Mouse (Mus musculus) embryonic stem cell, embryonic (primary cell): ENCODE results near the gene Fanca.
"Not testable (repeated sequence)": the region's sequence is repeated elsewhere in the genome, so short reads cannot be mapped to it uniquely, and the experiment has no call there.

ENCODE experiments used
- CTCF ChIA-PET, 4 experiments: fragments of 300-600 bp in 2 of 4; fragments of 350-600 bp in 2 of 4; sonication (Branson Sonifier 250); formaldehyde crosslinking; loops; one replicate each; lab custom pipeline; 2022; ENCODE audit warnings: inconsistent platforms in 2 of 4; lab: Charles Lee
- POLR2A ChIA-PET, 4 experiments: fragments of 300-600 bp in 2 of 4; fragments of 350-600 bp in 2 of 4; sonication (Branson Sonifier 250); formaldehyde crosslinking; loops; one replicate each; lab custom pipeline; 2022; ENCODE audit warnings: antibody characterized with exemption in 4 of 4, inconsistent platforms in 1 of 4; lab: Charles Lee

Gene Fanca

DNA sequence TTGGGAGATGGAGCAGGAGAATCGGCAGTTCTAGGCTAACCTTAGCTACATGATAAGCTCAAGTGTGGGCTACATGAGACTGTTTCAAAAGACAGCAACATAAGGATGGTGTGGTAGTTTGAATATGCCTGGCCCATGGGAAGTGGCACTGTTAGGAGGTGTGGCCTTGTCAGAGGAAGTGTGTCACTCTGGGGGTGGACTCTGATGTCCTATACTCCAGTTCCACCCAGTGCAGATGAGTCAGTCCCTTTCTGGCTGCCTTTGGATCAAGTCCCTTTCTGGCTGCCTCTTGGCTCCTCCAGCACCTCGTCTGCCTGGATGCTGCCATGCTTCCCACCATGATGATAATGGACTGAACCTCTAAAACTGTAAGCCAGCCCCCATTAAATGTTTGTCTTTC, 25.6 kb downstream of the Fanca start:
- ChIA-PET CTCF (no interaction called here), POLR2A (interaction anchor here in 1 of 4 experiments (1.2 to 1.3 kb wide), 2 partner anchors 11 to 12 kb away, joined by 4 read pairs; no protein-coding TSS in a partner anchor)

DNA sequence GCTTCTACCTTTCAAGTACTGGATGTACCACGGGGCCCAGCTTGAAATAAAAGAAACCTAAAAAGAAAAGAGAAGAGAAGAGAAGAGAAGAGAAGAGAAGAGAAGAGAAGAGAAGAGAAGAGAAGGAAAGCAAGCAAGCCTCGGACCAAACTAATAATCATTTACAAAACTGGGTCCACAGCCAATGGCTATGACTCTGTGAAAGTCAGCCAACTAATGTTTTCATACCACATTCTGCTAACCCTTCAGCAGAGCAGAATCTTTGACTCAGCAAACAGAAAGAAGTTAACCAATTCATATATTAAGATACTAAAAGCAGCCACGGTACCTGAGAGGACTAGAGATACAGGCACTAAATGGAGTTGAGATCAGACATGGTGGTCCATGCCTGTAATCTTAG, 26.1 kb downstream of the Fanca start:
- POLR2A ChIA-PET: interaction anchor here in 3 of 4 experiments (0.7 to 1.2 kb wide), 3 partner anchors 12 to 145 kb away, joined by 3 to 9 read pairs (median 4); no protein-coding TSS in a partner anchor
- CTCF ChIA-PET: interaction anchor here (0.7 kb wide), 7 partner anchors 34 to 511 kb away, joined by 3 to 5 read pairs (median 4); no protein-coding TSS in a partner anchor

- ChIA-PET CTCF (interaction anchor here (0.7 to 2.6 kb wide), 9 partner anchors 35 to 510 kb away, joined by 3 to 28 read pairs (median 5); no protein-coding TSS in a partner anchor), POLR2A (interaction anchor here in 3 of 4 experiments (0.7 to 2.5 kb wide), 4 partner anchors 13 to 184 kb away, joined by 3 to 10 read pairs (median 6); no protein-coding TSS in a partner anchor)
Observed at GRCm38 (mm10) chr8:123291716-123292115, 26.7 kb downstream of the Fanca start.

DNA sequence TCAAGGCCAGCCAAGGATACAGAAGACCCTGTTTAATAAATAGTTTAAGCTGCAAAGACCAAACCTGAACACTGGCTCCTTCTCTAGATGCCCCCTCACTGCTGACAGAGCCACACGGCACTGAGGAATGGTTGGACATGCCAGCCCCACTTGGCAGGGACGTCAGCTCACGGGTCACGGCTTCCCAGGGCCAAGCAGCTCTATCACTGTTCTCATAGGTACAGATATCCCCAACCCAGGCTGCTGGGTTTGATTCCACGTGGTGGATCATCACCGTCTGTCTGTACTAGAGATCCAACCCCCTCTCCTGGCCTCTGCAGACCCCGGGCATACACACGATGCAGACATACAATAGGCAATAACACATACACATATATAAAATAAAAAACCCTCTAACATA, 27.7 kb downstream of the Fanca start:
- CTCF ChIA-PET: interaction anchor here (0.5 to 2.6 kb wide), 40 partner anchors 9 to 1379 kb away, joined by 3 to 28 read pairs (median 4); partner anchors contain the start of genes Chmp1a (in 2 of the 4), Spata33 (in 2 of the 4), Gas8 (in 1 of the 4) and Mc1r (in 1 of the 4)
- POLR2A ChIA-PET: interaction anchor here in 3 of 4 experiments (0.6 to 2.5 kb wide), 14 partner anchors 9 to 847 kb away, joined by 3 to 10 read pairs (median 5); partner anchors contain the start of genes Spata2l (in 1 of the 3), Tcf25 (in 1 of the 3), Vps9d1 (in 1 of the 3) and Zfp276 (in 1 of the 3)

- ChIA-PET CTCF (interaction anchor here (0.5 to 2.6 kb wide), 79 partner anchors 9 to 1670 kb away, joined by 3 to 28 read pairs (median 4); partner anchors contain the start of genes Spata2l (in 4 of the 4), Chmp1a (in 2 of the 4), Spata33 (in 2 of the 4) and Cbfa2t3 (in 1 of the 4)), POLR2A (interaction anchor here (0.6 to 2.5 kb wide), 19 partner anchors 9 to 847 kb away, joined by 3 to 10 read pairs (median 5); partner anchors contain the start of genes Spata2l (in 1 of the 4), Tcf25 (in 1 of the 4), Vps9d1 (in 1 of the 4) and Zfp276 (in 1 of the 4))
Observed at GRCm38 (mm10) chr8:123290166-123290565, 28.2 kb downstream of the Fanca start.

GRCm38 (mm10) chr8:123287362-123287761, 31.0 kb downstream of the Fanca start:
- POLR2A ChIA-PET: interaction anchor here in 2 of 4 experiments (0.8 to 1.6 kb wide), 2 partner anchors 33 to 54 kb away, joined by 3 read pairs; partner anchors contain the start of genes Vps9d1 (in 1 of the 2) and Zfp276 (in 1 of the 2)
- CTCF ChIA-PET: interaction anchor here in 1 of 4 experiments (0.6 kb wide), 1 partner anchor 12 kb away, joined by 3 read pairs; no protein-coding TSS in a partner anchor

DNA sequence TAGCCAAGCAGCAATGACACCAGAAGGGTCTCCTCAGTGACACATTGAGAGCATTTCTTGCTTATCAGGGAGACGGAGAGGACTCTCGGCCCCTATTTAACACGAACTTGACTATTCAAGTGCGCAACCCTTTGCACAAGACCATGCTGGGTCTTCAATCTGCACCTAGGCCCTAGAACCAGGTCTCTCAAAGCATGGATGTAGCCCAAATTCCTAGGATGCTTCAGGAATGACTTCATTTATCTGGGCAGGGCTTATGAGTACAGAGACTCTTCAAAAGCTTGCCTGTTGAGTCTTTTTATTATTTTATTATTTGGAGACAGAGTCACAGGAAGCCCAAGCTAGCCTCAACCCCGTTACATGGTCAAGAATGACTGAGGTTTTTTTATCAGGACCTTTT, 33.9 kb downstream of the Fanca start:
- ChIA-PET POLR2A (interaction anchor here in 1 of 4 experiments (1.1 kb wide), 1 partner anchor 30 kb away, joined by 3 read pairs; the partner anchor contains the start of genes Vps9d1 and Zfp276), CTCF (interaction anchor here in 1 of 4 experiments (0.7 kb wide), 1 partner anchor 82 kb away, joined by 3 read pairs; no protein-coding TSS in a partner anchor)

- POLR2A ChIA-PET: interaction anchor here in 1 of 4 experiments (1.1 kb wide), 1 partner anchor 30 kb away, joined by 3 read pairs; the partner anchor contains the start of genes Vps9d1 and Zfp276
- CTCF ChIA-PET: interaction anchor here in 1 of 4 experiments (0.5 to 0.7 kb wide), 2 partner anchors 18 to 82 kb away, joined by 3 read pairs; no protein-coding TSS in a partner anchor
Observed at GRCm38 (mm10) chr8:123283991-123284390, 34.4 kb downstream of the Fanca start.

- POLR2A ChIA-PET: interaction anchor here in 1 of 4 experiments (0.6 to 0.8 kb wide), 4 partner anchors 49 to 124 kb away, joined by 3 to 5 read pairs (median 4); partner anchors contain the start of gene Mc1r
- CTCF ChIA-PET: not testable (repeated sequence)
Observed at GRCm38 (mm10) chr8:123282994-123283393, 35.4 kb downstream of the Fanca start.

GRCm38 (mm10) chr8:123280302-123281094, 37.9 kb downstream of the Fanca start:
- ChIA-PET POLR2A (interaction anchor here in 2 of 4 experiments (0.6 to 1.6 kb wide), 3 partner anchors 11 to 188 kb away, joined by 3 to 4 read pairs (median 3); no protein-coding TSS in a partner anchor), CTCF (interaction anchor here in 2 of 4 experiments (1.3 to 1.4 kb wide), 2 partner anchors 10 kb away, joined by 5 read pairs; no protein-coding TSS in a partner anchor)

DNA sequence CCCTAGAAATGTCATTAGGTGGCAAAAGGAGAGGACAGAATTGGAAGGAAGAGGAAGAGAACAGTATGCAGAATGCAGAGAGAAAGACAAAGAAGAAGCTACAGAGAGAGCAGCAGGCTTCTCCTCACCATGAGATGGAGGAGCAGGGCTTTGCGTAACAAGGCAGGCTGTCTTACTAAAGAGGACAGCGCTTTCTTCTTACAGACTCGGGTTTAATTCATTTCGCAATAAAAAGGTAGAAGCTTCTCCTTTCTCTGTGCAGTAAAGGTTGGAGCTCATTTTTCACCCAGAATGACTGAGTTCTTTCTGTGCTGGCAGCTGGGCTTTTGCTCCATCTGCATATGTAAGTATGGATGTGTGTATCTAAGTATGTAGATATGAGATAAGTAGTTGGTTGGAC, 38.5 kb downstream of the Fanca start:
- CTCF ChIA-PET: no interaction called here
- POLR2A ChIA-PET: interaction anchor here in 2 of 4 experiments (1.2 to 1.6 kb wide), 2 partner anchors 10 to 29 kb away, joined by 3 read pairs; no protein-coding TSS in a partner anchor

DNA sequence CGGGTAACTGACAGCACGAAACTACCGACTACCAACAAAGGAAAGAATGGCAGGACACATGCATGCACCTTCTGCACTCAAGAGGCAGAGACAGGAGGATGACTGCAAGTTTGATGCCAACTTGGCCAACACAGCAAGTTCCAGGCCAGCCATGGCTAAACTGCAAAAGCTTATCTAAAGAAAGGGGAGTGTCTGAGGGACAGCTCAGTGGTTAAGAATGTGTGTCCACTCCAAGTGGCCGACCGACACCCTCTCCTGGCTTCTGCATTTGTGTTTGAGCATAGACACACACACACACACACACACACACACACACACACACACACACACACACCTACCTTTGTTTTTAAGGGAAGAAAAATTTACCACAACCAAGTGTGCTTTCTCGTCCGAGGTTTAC, 39.9 kb downstream of the Fanca start:
- ChIA-PET POLR2A (interaction anchor here in 1 of 4 experiments (0.8 to 1.3 kb wide), 2 partner anchors 12 to 42 kb away, joined by 3 to 5 read pairs; partner anchors contain the start of gene Spata2l), CTCF (interaction anchor here in 3 of 4 experiments (0.6 to 2.0 kb wide), 3 partner anchors 11 to 75 kb away, joined by 3 to 27 read pairs (median 8); no protein-coding TSS in a partner anchor)

DNA sequence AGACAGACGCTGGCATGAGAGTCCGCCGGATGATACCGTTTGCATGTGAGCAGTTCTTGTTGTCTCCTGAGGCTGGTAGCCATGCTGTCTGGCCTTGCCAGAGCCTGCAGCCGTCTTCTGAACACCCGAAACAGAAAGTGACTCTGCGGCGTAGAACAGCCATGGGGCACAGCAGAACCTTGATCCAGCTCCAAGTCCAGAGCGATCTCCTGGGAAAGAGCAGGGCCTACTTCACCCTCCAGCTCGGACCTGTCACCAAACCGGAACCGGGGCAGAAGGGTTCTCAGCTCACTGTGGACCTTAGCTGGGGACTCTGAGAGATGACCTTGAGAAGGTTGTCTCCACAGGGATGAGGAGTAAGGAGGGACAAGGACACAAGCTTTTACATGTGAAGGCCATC, 43.3 kb downstream of the Fanca start:
- ChIA-PET CTCF (interaction anchor here in 2 of 4 experiments (0.5 to 1.4 kb wide), 3 partner anchors 15 to 73 kb away, joined by 3 to 6 read pairs (median 3); no protein-coding TSS in a partner anchor), POLR2A (interaction anchor here in 1 of 4 experiments (1.0 to 2.3 kb wide), 5 partner anchors 8 to 49 kb away, joined by 3 to 6 read pairs (median 4); partner anchors contain the start of gene Vps9d1)

- ChIA-PET POLR2A (interaction anchor here in 1 of 4 experiments (1.3 to 2.3 kb wide), 4 partner anchors 20 to 49 kb away, joined by 3 to 6 read pairs (median 4); partner anchors contain the start of gene Vps9d1), CTCF (interaction anchor here in 1 of 4 experiments (1.3 to 1.4 kb wide), 2 partner anchors 16 to 72 kb away, joined by 3 read pairs; no protein-coding TSS in a partner anchor)
Observed at GRCm38 (mm10) chr8:123274447-123274846, 43.9 kb downstream of the Fanca start.

- ChIA-PET POLR2A (interaction anchor here in 3 of 4 experiments (0.9 to 3.1 kb wide), 13 partner anchors 10 to 165 kb away, joined by 3 to 16 read pairs (median 3); partner anchors contain the start of genes Vps9d1 (in 2 of the 3), Zfp276 (in 2 of the 3), Chmp1a (in 1 of the 3) and Cpne7 (in 1 of the 3)), CTCF (interaction anchor here (0.6 to 2.4 kb wide), 9 partner anchors 18 to 165 kb away, joined by 3 to 12 read pairs (median 3); partner anchors contain the start of genes Mc1r (in 1 of the 4), Vps9d1 (in 1 of the 4) and Zfp276 (in 1 of the 4))
Observed at GRCm38 (mm10) chr8:123271901-123272300, 46.5 kb downstream of the Fanca start.

DNA sequence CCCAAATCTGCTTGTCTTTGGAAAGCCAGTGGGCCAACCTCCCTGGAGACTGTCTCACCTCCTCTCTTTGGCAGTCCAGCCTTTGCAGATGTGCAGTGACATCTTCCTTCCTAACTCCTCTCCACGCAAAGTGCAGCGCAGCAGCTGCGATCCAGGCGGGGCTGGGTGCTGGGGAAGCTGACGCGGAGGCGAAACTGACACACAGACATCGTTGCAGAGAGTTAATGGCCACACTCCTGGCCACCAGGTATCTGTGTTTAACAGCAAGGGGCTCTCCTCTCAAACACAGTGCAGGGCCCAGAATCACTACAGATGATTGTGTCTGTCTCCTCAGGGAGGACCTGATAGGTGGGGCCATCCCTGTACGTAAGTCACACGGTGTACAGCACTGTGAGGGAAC, 47.2 kb downstream of the Fanca start:
- CTCF ChIA-PET: interaction anchor here (0.6 to 2.4 kb wide), 10 partner anchors 17 to 164 kb away, joined by 3 to 12 read pairs (median 3); partner anchors contain the start of genes Mc1r (in 1 of the 4), Vps9d1 (in 1 of the 4) and Zfp276 (in 1 of the 4)
- POLR2A ChIA-PET: interaction anchor here in 3 of 4 experiments (0.7 to 3.1 kb wide), 20 partner anchors 10 to 163 kb away, joined by 3 to 16 read pairs (median 3); partner anchors contain the start of genes Vps9d1 (in 2 of the 3), Zfp276 (in 2 of the 3), Chmp1a (in 1 of the 3) and Cpne7 (in 1 of the 3)
